Mouse (Mus musculus) layer of hippocampus, postnatal 14 days (tissue): ENCODE data around the gene Cdk9. TPM values are rescaled to one million over a fixed set of nuclear protein-coding genes. Genes with fewer than 3 reads are reported as not detected.

Source experiments
- DNase-seq, 2 experiments: peaks; one replicate each; pipeline ENCODE4 v3.0.0; 2021 to 2022; ENCODE audit warnings: low spot score in 2 of 2, mixed read lengths in 1 of 2
- total RNA-seq, 2 experiments: library from RNA; stranded (reverse); gene quantifications; 2 replicates each; pipeline ENCODE4 v1.2.3; 2021

Gene Cdk9
- total RNA-seq, 2 experiments from 2014 or later = 88.8 to 91.1 TPM

DNA sequence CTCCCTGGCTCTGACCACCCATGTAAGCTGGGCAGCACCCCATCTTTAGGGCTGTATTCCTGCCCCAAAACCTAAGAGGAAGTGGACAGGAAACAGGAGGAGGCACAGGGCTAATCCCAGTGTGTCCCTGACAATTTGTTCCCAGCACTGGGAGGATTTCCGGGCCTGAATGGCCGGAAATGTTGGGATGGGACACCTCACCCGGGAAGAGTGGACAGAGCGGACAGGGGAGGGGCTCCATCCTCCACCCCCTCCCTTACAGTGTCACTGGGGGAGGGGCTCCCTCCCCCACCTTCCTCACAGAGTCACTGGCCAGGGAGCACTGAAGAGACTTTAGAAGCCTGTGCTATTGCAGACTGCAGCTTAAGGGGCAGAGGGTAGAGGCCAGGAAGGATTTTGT is 22.1 kb upstream of the Cdk9 start:
- no peak for DNase-seq

DNA sequence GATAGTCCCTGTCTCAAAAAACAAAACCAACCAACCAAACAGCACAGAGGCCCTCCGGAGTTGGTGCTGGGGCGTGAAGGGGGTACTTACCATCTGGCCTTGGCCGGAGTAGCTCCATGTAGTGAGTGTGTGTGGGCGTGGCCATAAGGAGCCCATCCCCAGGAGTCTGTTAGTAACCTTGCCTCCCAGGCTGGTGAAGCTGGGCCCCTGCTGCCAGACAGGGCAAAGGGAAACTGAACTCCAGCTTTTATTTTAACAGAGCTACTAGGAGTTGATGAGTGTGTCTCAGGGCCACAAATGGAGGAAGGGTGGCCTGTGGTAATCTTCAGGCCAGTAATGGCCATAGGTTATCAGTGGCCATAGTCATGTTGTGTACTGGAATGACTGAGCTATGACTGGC is 21.6 kb upstream of the Cdk9 start:
- DNase-seq = no peak

DNA sequence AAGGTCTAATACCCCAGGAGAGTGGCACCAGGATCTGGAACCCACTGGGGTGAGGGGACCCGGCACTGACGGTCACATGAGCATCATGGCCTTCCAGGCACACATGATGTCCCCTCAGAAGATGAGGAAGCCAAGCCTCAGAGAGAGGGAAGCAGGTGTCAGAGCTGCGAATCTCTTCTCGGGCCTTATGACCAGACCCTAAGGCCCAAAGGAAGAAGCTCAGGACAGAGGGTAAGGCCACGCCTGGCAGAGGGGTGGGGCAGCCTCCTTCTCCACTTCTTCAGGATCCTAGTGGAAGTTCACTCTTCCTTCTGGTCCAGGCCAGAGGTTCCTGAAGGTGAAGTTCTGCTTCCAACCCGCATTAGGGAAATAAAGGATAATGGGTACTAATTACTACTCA is 19.8 kb upstream of the Cdk9 start:
- DNase-seq = no peak

DNA sequence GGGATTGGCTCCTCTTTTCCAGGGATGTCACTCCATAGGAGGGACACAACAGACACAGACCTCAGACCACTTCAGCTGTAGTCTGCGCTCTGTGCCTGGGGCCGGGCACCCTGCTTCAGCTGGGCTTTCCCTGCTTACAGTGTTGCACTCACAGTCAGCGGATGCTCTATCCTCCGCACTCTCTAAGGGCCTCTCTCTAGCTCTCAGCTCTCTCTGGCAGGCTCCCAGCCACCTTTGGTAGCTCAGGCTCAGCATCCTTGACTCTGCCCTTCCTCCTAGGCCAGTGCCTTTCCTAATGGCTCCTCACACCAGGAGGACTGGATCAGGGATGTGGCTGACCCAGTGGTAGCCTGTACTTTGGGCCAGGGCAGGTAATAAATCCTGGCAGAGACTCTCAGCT is 19.0 kb upstream of the Cdk9 start:
- no peak for DNase-seq

DNA sequence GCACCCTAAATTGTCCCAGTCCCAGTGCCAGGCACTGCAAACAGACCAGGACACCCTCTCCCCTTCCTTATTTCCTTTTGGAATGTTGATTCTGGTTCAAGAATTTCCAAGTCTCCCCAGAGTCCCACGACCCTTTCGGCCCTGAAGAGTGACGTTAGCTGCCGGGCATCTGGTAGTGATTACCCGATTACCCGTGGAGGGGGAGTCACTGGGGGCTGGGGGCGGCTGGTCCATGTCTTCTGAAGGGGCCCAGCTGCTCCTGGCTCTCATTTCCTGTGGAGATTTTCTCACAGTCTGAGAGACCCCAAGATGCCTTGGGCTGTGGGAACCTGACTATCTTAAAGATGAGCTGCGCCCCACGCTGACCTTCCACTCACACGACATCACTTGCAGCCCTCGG is 18.0 kb upstream of the Cdk9 start:
- DNase-seq = no peak

DNA sequence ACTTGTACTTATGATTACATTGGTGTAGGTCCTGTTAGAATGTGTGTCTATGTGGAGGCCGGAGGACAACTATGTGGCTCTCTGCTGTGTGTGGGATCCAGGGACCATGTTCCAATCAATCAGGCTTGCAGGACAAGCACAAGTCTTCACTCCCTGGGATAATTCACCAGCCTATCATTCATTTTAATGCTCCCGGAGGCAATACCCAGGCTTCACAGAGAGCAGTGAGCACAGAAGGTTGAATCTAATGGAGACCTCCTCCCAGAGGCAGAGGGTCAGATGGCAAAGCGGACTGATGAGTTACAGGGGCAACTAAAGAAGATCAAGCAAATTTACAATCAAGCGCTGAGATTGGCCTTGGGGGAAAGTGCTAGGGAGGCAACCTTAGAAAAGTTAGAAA is 16.7 kb upstream of the Cdk9 start:
- no peak for DNase-seq

DNA sequence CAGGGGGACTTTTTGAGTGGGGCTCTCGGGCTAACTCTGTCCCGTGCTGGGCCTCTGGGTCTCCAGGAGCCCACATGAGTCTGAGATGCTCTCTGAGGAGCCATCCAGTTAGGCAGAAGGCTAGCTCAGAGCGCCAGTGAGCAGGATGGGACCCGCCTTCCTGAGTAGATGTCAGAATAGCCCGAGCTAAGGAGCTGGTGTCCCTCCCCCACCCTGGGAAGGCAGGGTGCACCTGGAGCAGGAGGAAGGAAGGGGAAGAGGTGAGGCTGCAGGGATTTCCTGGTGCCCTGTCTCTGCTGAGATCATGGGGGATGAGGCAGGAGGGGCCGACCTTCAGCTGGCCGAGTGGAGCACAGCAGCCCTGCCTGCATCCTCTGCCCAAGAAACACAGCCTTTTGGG is 15.6 kb upstream of the Cdk9 start:
- no peak for DNase-seq

DNA sequence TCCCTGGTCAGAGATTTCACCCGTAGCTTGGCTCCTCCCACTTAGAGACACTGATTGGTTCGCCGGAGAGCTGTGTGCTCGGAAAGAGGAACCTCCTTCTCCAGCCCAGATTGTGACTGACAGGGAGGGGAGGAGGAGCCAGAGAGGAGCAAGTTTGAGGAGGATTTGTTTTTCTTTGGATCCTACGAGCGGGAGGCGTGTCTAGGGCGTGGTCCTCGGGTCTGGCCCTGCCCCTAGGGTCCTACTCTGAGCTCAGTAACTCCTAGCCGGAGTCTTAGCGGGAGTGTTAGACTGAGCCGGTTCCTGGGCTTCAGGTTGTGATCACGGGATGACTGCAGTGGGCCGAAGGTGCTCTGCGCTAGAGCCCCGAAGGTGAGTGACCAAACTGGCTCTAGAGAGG is 14.6 kb upstream of the Cdk9 start:
- peak; percentile 69 to 91 for DNase-seq

DNA sequence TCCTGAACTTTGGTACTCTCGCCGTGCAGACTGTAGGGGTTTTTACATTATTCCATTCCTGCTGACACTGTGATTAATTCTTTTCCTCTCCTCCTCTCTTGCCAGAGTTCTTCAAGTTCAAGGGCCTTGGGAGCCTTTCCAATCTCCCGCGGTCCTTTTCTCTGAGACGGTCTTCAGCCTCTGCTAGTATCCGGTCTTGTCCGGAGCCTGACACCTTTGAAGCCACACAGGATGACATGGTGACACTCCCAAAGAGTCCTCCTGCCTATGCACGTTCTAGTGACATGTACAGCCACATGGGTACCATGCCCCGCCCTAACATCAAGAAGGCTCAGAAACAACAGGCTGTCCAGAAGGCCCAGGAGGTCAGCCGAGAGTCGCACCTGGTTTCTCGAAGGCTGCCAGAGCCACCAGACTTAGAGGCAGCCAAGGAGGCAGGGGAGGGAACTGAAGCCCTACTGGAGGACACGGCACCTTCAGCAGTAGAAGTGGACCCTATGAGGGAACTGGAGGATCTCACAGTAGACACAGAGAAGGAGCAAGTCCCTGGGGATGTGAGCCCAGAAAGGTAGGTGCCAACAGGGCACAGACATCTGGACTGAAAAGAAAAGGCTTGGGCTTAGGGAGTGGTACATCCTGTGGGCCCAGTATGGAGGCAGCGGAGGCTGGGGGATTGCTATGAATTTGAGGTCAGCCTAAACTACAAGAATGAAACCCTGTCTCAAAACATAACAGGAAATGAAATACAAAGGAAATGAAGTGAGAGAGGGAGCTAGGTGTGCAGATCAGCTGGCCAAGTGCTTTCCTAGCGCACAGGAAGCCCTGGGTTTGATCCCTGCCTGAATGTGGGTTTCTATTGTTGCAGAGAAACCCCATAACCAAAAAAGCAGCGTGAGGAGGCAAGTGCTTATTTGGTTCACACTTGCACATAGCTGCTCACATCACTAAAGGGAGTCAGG is 12.2 kb upstream of the Cdk9 start:
- no peak for DNase-seq

DNA sequence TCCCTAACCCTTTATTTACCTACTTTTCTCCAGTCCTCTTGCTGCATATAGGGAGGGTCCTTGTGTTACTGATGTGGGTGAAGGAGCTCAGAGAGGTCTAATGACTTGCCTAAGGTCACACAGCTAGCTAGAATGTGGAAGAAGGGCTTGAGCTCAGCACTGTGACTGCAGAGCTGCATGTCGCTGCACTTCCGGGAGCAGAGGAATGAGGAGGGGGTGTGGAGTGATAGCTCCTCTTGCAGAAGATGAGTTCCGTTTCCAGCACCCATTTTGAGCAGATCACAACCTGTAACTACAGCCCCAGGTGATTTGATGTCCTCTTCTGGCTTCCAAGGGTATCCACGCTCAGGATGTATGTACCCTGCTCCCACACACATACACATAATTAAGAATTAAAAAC is 11.3 kb upstream of the Cdk9 start:
- DNase-seq = no peak

DNA sequence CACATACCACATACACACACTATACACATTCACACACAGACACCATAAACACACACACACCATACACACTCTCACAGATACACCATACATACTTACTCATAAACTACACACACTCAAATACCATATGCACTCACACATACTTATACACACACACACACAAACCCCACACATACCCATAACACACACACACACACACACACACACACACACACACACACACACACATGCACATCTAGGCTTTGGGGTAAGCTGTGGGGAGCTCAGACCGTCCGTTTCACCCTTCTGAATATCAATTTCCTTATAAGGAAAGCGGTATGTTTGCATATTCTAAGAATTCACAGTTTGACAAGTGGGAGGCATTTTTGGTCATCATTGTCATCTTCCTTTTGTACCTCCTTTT is 9.7 kb upstream of the Cdk9 start:
- no peak for DNase-seq

DNA sequence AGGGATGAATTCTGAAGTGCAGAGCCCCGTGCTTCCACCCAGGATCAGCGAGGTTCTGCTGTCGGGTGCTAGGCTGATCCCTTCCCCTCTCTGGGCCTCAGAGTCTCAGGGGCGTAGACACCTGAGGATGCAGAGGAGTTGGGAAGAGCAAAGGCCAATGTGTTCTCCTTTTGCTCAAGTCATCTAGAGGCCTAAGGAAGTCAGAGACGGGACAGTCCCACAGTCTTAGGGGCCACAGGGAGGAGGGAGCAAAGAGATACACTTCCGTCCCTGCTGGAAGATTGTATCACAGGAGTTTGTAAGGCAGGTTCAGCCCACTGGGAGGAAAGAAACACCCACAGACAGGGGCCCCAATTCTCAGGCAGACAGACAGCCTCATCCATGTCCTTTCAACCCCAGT is 9.2 kb upstream of the Cdk9 start:
- DNase-seq = no peak

DNA sequence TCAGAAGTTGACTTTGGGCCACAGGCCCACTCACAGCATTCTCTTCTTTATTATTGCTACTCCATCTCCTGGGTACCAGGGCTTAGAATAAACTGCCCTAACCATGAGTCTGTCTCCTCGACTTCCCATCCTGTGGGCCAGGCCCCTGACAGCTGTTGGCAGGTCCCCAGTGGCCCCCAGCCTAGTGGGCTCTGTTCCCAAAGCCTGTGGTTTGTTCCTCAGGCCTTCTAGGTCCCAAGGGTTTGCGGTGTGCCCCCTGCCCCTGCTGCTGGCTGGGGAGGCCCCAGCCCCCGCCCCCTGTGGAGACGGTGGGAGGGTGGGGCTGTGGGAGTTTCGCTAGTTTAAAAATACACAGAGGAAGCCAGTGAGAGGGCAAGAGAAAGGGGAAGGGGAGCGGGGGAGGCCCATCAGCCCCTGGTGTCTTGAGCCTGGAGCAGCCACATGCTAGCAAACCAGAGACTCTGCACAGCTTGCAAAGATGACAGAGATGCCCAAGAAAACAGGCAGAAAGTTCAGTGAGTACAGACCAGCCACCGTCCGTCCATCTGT is 7.9 kb upstream of the Cdk9 start, which contains the start of gene Sh2d3c:
Sh2d3c (plus strand) TSS at position 375 of the 549 bp plus-strand sequence.
- DNase-seq = no peak

DNA sequence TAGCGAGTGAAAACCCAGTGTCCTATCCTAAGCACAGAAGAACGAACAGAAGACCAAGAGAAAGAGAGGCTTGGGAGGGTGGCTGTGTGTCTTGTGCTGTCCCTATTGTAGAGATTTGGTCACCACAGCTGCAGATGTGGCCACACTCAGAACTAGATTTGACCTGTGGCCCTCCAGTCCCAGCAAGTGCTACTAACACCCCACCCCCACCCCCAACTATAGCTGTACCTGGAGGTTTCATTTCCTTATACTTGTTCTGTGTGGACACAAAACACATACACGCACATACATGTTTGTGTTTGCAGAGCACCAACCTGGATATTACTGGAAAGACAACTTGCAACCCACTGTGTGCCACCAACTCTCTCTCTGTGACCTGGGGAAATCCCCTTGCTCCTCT is 7.2 kb upstream of the Cdk9 start:
- DNase-seq = no peak

DNA sequence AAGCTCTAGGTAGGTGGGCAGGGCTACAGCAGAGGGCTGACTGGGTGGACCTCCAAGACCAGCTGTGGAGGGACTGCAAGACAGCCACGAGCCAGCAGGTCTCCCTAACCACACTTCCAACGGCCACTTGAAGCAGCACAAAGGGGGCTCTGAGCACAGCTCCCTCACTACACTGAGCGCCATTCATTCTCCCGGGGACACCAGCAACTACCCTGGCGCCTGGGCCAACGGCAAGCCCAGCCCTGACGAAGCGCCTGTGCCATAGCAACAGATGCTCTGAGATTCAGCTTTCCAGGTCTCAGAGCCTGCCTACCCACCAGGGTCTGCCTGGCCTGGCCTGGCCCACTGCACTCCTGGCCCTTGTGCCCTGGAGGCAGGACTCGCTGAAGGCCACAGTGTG is 5.9 kb upstream of the Cdk9 start:
- peak; percentile 41 to 70 for DNase-seq

DNA sequence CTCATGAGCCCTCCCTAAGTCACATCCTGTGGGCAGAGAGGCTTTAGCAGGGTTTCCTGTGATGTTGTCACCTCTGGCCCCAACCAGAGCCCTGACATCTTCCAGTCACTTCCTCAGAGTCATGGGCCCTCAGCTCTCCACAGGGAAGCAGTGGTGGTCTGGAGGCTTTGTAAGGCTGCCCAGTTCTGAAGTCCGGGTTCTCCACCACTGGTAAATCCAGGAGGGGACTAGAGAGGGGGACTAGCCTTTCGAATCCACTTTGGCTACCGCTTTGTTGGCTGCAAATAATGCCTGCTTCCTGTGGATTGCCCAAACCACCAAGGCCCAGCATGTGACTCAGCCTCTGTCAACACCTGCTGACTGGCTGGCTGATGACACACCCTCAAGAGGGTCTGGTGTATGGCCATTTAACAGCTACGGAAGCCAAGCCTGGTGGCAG is 2.1 kb upstream of the Cdk9 start:
- no peak for DNase-seq

DNA sequence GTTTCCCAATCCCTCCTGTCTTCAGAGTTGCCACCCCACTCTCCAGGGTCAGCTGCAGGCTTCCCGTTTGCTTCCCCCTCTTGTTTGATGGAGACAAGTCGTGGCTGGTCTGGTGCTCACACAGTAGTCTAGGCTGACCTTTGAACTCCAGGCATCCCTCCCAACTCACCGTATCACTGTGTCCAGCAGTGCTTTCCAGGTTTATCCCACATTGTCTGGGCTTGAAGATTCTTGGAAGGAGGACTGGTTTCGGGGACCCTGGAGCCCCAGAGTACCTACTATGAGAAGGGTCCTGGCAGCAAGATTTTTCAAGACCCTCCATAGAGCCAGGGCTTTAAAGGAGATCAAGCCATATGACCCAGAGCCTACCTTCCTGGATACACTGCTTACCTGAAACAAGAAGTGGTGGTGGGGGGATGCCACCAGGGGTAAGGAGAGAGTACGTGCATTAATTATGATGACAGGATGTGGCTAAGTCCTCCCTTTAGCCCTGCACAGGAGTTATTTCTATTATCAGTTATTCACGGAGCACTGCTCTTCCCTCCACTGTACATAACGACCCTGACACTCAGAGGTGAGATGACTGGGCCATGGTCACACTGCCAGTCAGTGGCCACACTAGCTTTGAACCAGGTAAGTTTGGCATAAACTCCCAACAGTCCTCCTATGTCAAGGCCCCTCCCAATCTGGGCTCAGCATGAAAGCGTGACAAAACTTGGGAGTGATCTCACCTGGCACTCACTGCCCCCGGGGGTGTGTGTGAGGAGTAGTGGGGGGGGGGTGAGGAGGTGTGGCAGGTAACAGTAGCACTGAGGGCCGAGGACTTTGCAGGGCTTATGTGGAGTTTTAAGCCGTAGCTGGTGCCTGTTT is 1.5 kb upstream of the Cdk9 start:
- DNase-seq = no peak

DNA sequence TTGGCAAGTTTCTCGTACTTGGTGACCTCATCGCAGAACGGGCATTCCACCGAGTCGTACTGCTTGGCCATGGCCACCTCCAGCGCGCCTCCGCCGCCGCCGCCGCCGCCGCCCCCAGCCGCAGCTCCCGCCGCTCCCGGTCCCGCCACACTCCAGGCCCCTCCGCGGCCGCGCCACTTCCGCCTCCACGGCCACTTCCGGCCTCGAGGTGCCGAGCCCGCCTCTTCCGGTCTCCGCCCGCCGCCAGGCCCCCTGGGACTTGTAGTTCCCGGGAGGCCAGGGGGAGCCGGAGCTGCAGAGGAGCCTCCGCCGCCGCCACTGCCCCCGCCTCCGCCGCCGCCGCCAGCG is 316 bp downstream of the Cdk9 start:
- DNase-seq = peak; percentile 94

DNA sequence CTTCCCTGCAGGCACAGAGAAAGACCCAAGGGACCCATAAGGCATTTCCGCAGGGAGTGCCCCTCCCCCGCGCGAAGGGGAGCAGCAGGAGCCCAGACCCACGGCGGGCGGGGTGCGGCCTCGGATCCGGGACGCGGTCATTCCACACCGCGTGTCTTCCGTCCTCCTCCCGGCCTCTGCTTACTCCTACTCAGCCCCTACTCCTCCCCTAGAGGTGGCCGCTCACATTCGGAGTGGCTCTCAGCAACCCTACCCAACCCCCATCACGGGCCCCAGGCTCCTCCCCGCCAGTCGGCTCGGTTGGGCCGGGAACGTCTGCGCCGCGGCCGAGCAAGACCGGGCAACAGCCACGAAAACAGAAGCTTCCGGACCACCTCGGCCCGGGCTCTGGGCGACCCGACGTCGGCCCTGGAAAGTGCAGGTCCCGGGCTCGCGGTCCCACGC is 746 bp downstream of the Cdk9 start:
- DNase-seq = peak; percentile 54 to 60

DNA sequence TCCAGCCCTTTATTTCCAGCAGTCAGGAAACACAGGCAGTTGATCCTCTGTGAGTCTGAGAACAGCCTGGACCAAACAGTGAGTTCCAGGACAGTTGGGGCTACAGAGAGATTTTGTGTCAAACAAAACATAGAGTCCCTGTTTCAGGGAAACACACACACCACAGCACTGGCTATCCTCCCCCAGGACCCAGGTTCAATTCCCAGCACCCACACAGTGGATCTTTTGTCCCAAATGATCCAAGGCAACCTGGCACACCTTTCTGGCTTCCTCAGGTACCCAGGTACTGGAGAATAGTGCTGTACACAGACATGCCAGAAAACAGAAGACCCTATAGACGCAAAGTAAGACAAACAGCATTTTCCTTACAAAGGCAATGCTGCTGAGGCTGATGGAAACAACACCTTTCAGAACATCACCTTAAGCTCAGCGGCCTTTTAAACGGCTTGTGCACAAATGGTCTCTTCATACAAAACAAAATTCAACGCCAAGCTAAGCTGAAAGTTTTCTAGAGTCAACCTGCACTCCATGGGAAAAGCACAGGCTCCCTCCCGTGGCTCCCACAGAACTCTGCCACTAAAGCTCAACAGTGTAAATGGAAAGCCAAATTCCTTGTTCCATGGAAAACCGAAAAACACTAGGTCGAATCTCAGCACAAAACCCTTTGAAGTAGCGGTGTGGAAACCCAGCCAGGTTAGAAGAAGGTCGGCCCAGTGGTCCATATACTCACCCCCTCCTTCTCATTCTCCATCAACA is 1.4 kb downstream of the Cdk9 start:
- no peak for DNase-seq

DNA sequence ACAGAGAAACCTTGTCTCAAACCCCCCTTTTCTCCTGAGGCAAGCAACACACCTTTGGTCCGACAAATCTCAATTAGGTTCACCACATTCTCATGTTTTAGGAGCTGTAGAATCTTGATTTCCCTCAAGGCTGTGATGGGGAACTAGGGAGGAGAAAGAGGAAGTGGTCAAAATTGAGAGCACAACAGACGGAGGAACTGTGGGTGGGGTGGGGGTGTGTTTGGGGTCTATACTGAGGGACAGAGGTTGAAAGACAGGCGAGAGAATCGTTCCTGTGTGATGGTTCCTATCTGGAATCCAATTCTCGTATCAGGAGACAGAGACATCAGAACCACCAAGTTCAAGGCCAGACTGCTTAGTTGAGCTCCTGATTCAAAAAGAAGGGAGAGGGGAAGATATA is 2.5 kb downstream of the Cdk9 start:
- DNase-seq = no peak
